Mouse (Mus musculus): ENCODE measurements around the gene Trim72. TPM values are rescaled to one million over a fixed set of nuclear protein-coding genes. Genes with fewer than 3 reads are reported as not detected.

Trim72 gene
- polyA plus RNA-seq (2012; rRNA removed): 0.78 and 0.91 TPM in 2 replicates

DNA sequence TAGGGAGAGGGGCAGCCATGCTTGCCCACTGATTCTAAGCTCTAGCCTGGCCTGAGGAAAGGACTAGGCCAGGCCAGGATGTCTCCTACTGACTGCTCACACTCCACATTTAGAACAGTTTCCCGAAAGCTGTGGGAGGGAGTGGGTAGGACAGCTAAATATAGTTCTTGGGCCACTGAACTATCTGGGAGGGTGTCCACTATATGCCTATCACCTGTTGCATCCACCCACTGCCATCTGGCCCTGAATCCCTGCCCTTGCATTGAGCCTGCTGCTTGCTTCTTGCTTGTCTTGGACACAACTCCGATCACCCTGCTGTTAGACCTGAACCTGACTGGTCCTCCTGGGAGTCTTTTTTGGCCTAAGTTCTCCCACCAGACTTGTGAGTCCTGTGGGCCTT is at the start of gene Trim72:
Gene Trim72 (plus strand): TSS at position 262 of the 400 bp plus-strand sequence.
- no peak for DNase-seq (ENCODE audit: low spot score)

DNA sequence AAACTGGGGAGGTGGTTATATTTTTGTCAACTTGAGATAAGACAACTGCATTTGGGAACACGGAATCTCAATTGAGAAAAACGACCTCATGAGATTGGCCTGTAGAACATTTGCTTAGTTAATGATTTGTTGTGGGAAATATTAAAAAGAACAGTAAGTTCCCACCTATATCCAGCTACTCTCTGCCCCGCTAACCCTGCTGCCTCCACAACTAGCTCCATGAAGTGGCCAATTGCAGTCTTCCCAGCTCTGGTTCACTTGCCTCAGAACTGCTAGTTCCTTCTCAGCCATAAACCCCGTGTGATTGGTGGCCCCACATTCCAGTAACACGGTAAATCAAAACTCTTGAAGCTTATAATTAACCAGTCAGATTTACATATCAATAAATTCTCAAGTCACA is 44.4 kb upstream of the Trim72 start:
- DNase-seq (ENCODE audit: low spot score): no peak

DNA sequence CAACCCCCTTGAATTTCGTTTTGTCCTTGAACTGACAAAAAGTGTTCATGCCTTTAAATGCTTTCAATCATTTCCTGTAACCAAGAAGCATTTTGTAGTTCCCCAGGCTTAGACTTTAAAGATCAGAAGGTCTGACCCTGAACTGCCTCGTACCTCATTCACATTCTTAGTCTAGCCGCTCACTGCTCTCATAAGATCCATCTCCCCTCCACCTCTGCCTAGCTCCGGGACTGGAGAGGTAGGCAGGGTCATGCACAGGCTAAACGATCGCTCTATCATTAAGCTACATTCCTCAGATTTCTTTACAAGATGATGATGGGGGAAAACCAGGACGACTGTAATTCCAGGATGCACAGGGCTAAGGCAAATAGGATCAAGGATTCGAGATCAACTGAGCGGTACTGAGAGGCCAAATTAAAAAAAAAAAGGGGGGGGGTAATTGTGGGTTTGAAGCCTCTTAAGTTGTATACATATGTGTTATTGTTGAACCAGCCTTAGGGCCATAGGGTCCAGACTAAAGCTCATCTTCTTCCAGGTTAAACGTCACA is 37.3 kb upstream of the Trim72 start:
- no peak for DNase-seq (ENCODE audit: low spot score)

DNA sequence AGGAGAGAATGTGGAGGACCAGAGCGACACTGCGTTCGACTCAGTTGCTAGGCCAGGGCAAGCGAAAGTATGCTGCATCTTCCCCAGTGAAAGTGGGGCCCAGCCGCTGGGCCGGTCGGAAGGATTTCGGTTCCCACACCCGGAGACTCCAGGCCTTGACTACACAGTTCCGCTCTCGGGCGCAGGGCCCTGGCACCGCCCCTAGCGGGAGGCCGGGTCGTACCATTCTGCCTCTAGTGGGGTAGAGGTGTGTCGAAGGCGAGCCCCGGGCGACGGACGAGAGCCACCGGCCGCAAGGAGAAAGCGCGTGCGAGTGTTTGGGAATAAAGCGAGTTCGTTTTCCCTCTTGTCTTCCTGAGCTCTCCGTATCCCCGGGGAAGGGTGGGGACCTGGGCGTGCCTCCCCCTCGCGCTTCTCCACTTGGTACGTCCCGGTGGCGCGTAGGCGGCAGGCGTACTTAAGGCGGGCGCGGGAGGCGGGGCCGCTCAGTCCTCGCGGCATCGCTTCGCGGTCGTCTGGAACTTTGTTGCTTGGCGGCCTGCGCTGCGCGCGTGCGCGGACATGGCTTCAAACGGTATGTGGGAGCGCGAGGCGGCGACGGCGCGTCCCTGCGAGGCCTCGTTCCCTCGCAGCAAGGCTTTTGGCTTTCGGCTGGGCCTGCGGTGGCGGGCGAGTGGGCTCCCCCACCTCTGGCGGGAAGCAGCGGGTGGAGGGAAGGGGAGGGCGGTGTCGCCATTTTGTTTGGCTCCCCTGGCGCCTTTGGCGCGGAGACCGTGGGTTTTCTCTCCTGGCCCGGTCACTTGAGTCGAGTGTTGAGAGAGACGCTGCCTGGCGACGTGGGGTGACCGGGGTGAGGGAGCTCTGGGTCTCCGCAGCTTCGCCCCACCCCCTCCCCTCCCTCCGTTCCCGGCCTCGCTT is 36.5 kb upstream of the Trim72 start, which contains the start of gene Fus:
Gene Fus (plus strand): TSS at position 454 of the 918 bp plus-strand sequence.
- DNase-seq (ENCODE audit: low spot score): peak; percentile 100

DNA sequence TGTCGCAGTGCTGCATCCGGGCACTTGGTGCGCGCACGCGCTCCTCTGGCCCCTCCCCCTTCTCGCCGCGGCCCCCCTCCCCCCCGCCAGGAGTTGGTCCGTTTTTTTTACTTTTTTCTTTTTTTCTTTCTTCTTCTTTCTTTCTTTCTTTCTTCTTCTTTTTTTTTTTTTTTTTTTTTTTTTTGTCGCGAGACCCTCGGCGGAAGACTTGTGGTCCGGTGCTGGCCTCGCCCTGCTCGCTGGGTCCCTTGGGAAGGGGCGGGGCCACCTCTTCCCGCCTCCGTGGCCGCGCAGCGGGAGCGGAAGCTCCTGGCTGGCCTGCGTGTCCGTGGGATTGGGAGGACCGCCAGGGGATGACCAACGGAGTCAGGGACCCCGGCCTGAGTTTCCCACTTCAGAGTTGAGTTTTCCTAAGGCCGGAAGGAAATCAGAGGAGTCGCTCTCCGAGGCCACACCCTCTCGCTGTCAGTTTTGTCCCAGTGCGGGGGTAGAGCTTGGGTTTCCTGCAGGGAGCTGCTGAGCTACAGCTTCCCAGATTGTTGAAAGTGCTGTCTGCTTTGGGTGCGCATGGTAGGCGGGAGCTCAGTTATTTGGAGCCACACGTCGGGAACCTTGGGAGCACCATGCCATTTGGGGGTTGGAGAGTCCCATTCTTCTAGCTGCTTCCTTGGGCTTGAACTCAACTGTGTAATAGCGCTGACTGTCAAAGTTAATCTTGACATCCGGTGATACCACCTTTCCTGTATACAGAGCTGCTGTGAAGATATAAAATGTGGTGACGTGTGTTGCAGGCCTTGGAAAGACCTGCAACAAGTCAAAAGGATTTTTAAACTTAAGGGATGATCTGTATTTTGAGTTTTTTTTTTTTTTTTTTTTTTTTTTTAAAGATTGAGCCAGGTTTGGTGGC is 35.6 kb upstream of the Trim72 start:
- DNase-seq (ENCODE audit: low spot score): peak; percentile 66

DNA sequence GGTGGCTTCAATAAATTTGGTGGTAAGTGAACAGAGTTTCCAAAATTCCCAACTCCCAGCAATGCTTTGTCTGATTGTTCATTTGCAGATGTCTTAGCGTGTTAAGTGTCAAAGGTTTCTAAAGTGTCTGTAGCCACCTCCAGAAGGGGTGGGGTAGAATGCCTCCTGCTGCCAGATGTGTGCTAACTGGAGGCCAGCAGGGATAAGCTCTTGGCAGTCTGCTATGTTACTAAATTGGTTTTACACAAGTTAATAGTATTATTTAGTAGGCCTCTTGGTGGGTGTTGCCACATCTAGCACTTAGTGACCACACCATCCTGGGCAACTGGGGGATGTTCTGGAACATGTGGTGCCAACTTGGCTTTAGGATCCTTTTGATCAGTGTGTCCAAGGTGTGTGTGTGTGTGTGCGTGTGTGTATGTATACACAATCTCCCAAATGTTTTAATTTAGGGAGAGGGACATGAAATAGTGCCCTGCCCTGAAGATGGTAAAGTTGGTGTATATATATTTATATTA is 29.3 kb upstream of the Trim72 start:
- DNase-seq (ENCODE audit: low spot score): no peak

DNA sequence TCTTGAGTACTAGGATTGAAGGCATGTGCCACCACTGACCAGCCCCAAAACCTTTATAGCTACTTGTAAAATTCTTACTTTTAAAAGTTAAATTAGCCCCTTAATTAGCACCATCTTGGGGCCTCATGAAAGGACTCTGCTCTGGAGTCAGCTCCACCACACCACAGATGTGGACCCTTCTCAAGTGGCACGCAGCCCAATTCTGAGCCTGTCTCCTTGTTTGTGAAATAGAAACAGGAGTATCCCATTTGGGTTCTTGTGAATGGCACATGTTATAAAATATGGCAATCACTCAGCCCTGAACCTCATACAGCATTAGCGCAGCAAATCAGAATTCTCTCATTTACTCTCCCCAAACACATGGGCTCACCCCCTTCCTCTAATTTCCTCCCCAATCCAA is 24.9 kb upstream of the Trim72 start:
- DNase-seq (ENCODE audit: low spot score): no peak

DNA sequence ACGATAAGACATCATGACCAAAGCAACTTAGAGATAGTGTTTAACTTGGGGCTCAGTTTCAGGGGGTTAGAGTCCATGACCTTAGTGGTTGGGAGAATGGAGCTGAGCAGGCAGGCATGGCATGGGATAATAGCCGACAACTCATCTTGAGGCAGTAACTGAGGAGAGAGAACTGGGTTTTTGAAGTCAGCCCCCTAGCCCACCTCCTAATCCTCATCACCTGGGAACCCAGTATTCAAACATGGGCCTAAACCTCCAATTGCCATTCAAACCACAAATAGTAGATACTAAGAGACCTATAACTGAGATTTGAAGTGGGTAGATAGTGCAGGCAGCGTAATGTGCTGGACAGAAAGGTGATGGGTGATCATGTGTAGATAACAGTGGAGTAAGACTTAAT is 23.1 kb upstream of the Trim72 start:
- DNase-seq (ENCODE audit: low spot score): no peak

DNA sequence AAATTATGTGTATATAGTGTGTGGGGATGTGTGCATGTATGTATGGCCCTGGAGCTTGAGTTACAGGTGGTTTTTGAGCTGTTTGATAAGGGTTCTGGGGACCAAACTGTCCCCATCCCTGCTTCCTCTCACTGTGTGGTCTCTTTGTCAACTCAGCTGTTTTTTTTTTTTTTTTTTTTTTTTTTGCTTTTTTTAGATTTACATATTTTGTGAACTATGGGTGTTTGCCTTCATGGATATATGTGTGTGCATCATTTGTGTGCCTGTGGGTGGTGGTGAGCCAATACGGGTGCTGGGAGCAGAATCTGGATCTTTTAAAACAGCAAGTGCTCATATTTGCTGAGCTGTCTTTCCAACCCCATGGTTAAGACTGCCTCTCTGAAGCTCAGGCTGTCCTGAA is 14.8 kb upstream of the Trim72 start:
- DNase-seq (ENCODE audit: low spot score): no peak

DNA sequence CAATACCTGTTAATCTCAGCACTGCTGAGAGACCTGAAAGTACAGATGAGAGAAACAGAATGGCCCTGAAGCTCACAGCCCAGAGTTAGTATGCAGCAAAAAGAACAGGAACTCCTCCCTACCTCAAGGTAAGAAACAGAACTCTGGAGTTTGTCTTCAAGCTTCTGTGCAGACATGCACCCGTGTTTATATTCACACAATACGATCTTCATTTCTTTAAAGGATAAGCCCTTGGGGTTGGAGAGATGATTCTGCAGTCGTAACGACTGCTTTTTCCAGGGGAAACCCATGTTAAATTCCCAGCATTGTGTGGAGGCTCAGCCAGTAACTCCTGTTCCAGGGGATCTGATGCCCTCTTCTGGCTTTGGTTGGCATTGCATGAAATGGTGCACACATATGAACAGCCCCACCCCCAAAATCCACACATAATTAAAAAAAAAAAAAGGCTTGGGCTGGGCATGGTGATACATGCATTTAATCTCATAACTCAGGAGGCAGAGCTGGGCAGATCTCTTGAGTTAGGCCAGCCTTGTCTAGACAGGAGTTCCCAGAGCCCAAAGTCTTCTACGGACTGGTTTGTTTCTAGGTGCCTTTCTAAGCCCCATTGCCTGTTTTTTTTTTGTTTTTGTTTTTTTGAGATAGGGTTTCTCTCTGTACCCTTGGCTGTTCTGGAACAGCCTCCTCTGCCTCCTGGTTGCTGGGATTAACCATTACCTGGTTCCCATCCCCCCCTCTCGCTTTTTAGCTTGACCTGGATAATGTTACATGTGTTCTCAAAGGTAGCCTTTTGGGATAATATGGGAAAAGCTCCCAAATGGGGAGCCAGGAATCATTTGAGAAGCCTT is 11.9 kb upstream of the Trim72 start:
- no peak for DNase-seq (ENCODE audit: low spot score)

DNA sequence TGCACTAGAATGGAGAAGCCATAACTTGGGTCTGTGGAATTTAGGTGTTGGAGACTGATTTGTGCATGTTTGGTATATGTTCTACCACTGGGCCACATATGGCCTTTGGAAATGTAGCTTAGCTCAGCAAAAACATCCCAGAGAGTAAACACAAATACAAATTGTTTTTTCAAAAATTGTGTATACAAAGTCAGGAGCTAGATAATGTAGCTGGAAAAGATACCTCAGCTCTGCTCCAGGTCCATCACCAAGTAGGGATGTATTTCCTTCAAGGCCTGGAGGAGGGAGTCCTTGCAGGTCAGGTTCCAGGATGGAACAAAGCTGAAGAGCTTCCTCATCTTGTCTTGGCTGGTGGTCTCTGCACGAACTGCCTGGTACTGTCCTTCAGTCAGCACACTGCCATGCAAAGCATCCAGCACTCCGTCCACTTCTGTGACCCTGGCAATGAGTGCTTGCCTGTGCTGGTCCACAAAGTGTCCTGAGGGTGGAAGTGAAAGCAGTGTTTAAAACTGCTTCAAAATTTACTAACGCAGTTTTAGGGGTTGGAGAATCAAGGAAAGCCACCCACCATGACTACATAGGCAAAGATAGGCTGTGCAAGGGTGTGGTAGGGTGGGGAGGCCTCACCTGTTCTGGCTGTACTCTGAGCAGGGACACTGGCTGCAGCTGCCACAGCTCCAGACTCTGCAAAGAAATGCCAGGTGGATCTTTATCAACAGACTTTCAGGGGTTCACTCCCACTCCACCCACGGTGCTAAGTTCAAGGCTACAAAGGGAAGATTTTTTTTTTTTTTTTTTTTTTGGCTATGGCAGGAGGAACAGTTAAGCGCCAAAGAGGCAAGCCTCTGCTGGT is 11.0 kb upstream of the Trim72 start:
- DNase-seq (ENCODE audit: low spot score): no peak

DNA sequence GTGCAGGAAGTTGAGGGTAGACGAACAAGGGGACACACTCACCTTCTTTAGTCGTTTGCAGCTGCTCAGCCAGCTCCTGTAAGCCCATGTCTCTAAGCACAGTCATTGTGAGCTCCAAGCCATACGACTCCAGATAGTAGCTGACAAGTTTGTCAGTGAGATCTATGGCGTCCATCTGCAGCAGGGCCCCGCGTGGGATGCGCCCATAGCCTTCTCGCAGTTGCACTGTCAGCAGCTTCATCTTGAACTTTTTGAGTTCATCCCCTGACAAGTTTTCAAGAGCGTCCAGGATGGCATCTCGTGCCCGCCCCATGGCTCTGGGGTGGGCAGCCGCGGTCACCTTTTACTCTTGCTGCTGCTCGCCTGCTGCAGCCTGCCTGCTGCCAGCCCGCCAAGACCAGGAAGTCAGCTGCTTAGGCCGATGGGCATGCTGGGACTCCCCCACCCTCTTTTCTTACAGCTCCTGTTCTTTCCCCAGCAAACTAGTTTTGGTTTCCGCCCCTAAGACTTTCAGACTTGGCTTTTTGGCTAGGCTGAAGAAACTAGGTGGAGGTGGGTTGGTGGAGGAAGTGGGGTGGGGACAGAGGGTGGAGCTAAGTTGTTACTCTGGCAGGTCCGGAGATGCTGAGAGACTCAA is 10.3 kb upstream of the Trim72 start, which contains the start of gene Pycard:
Gene Pycard (minus strand): TSS at position 527 of the 637 bp plus-strand sequence.
- DNase-seq (ENCODE audit: low spot score): peak; percentile 45

DNA sequence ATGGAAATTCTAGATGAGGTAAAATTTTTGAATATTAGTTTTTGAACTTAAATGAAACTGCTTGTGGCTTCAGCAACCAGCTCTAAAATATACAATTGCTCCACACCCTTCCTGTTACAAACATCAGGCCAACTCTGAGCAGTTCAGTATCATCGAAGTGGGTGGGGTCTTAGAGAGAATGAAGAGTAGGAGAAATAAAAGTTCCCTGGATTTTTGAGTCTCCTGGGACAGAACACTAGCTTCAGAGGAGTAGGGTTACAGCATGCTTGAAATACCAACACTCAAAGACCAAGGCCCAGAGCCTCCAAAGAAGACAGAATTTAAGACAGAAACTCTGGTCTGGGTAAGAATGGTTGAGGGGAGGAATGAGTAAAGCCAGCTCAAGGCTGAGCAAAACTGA is 4.3 kb upstream of the Trim72 start:
- no peak for DNase-seq (ENCODE audit: low spot score)

DNA sequence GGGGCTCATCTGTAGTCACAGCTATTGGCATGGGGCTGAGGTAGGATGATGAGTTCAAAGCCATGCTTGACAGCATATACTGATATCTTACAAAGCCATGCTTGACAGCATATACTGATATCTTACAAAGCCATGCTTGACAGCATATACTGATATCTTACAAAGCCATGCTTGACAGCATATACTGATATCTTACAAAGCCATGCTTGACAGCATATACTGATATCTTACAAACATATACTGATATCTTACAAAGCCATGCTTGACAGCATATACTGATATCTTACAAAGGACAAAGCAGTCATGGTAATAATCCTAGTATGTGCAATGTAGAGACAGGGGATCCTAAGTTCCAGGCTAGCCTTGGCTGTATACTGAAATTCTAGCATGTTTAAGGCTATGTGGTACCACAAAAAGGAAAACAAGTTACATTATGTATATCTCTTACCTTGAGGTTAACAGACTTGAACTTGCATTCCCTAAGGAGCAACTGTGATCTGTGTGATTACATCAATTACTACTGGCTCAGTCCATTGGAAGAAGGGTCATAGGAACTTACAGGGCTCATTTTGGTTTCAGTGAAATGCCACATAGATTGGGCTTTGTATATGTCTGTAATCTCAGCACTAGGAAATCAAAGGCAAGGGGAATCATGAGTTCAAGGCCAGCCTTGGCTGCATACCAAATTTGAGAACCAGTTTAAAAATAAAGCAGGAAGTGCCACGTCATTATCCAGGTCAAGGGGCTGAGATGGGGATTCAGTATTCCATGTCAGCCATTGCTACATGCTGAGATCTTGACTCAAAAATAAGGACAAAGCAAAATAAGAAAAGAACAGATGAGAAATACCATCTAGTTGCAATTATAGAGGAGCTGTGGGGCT is 3.4 kb upstream of the Trim72 start:
- DNase-seq (ENCODE audit: low spot score): no peak

DNA sequence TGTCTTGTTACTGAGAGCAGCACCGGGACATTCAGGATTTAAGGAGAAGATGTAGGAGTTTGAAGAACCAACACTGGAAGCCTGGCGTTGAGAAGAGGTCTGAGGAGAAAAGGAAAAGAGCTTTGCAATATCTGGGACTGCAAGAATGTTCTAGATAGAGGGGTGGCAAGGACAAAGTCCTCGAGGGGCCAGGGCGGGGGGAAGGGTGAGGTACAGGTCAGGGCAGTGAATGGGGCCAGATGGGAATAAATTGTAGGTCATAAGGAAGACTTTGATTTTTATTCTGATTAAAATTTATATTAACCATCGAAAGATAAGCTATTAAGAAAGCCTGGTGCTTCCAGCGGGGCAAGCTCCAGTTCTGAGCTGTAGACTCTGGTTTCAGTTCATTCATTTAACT is 651 bp upstream of the Trim72 start:
- DNase-seq (ENCODE audit: low spot score): no peak

DNA sequence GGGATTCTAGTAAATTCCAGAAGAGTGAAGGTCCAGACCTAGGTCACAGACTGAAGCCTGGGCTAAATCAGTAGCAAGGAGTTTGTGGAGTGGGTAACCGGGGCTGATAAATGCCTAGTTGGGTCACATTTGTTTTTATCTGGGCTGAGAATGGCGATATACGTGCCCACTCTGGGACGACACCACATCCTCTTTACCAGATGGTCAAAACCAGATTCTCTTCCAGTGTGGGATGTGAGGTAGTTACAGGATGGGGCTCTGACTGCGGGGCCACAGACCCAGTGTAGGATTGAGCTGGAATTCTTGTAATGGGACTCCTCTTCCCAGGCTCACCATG is 369 bp downstream of the Trim72 start:
- DNase-seq (ENCODE audit: low spot score): no peak

DNA sequence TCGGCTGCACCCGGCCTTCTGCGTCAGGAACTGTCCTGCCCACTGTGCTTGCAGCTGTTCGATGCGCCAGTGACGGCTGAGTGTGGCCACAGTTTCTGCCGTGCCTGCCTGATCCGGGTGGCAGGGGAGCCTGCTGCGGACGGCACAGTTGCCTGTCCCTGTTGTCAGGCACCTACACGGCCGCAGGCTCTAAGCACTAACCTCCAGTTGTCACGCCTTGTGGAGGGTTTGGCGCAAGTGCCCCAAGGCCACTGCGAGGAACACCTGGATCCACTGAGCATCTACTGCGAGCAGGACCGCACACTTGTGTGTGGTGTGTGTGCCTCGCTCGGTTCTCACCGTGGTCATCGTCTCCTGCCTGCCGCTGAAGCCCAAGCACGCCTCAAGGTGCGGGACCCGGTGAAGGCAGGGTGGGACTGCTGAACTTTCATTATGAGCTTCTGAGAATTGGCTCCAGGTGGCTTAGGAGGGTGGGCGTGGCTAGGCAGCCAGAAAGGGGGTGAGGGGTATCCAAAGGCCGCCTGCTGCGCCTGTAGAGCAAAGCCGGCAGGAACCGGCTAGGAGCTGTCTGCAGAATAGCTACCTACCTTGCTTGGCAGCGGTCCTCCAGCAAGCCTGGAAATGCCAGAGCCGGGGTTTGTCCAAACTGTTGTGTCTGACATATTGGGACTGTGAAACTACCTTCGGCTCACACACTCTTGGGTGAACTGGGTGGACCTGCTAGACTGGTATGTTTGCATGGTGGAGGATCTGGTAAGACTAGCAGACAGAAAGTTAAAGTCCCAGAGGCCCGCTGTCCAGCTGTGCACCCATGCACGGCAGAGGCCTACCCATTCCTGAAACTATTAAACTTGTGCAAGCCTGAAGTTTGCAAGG is 976 bp downstream of the Trim72 start:
- DNase-seq (ENCODE audit: low spot score): peak; percentile 44

DNA sequence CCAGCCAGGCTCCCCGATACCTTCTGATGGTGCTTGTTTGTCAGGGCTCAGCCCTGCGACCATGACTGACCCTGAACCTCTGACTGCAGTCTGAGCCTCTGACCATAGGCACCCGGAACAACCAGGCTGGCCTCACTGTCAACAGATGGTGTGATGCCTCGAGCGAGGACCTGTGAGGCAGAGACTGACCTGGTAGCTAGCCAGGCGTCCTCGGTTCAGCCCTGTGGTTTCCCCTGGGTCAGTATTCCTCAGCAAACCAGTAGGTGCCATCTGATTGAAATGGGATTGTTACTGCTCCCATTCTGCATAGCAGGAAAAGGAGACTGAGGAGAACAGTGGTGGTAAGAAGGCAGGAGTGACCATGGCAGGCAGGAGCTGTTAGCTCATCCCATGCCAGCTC is 2.4 kb downstream of the Trim72 start:
- DNase-seq (ENCODE audit: low spot score): no peak

Data from urinary bladder, adult 2 months (tissue).